Mouse (Mus musculus) granulocyte monocyte progenitor cell, adult 5-6 weeks (primary cell): ENCODE measurements at regions not wholly inside any gene's neighbourhood (a gene's known extent, or its start where the extent isn't known, plus 50 kb on each side); places are given as distances from the start of the nearest gene placed in this dataset.

Experiments
- ATAC-seq: replicated peaks from 2 replicates; pipeline ENCODE4 v1.8.0; 2016; ENCODE audit warnings: mild to moderate bottlenecking, moderate TSS enrichment, inconsistent platforms; ENCODE audit not compliant: poor library complexity, severe bottlenecking

DNA sequence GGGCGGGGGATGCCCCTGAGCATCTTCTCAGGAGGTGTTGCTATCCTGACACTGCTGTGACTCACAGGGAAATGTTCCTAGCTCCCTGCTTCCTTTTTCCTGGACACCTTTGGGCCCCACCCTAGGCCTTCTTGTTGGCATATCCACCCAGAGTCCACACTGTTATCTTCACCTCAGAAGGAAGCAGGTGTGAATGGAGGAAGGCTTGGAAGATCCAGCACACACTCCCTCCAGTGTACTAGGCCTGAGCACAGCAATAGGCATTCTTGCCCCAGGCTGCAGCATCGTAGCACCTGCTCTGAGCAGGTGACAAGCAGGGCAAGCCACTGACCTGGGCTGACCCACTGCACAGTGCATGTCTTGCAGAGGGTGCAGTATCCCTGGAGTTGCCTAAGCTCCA is 172.6 kb upstream of the Klf3 start:
- no peak for ATAC-seq

DNA sequence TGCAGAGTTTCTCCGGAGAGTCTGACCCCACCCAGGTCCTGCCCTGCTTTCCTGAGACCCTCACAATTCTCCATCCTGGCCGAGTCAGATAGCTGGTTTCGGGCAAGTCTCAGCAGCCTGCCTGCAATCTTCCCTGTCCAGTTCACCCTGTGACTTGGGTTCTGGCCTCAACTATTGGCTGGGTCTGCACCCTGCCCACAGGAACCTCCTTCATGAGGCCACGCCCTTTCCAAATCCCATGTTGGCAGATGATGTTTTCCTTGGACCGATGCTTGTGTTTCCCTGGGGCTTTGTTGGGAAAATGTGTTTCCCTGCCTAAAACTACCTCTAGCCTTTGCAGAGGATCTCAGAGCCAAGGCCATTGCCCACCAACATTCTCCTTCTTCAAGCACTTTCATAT is 171.0 kb upstream of the Klf3 start:
- ATAC-seq: no peak

DNA sequence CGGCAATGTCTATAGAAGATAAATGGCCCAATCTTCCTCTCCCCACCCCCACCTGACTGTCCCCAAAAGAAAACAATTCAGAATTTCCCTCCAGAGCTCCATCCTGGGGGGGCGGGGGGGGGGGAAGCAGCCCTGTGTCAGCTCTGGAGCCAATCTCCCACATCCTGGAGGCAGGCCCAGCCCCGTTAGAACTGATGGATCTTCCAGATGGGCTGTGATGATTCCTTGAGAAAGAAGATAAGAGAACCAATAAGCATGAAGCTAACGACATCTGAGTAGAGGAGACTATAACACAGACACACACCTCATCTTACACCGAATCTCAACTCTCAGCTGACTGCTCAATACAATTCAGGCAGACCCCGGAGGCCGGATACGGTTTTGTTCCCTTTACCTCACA is 169.2 kb upstream of the Klf3 start:
- no peak for ATAC-seq

DNA sequence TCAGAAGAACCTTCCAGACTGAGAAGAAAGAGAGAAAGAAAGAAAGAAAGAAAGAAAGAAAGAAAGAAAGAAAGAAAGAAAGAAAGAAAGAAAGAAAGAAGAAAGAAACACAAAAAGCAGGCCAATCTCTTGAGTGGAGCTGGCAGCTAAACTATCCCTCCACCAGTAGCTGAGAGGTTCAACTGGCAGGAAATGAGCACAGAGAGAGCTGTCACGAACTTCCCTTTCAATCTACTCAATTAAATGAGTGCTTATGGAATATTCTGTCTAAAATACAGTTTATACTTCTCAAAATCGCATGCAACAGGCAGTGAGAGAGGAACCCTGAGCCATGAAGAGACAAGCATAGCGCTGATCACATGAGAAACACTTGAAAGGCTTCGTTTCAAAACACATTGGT is 168.5 kb upstream of the Klf3 start:
- ATAC-seq: no peak

DNA sequence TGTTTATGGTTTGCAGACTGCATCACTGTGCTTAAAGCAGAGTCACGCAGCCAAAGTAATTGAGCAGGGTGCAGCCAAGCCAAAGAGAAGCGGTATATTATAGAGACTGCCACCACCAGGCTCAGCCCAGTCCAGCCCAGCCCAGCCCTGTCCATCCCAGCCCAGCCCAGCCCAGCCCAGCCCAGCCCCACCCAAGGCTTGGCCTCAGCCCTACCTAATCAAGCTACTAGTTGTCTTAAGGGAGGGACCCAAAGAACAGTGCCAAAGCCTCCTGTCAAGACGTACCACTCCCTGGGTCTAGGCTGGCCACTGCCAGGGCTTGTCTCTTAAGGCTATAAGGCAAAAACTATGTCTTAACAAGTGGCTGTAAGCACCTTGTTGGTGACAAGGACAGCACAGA is 166.9 kb upstream of the Klf3 start:
- ATAC-seq: no peak

DNA sequence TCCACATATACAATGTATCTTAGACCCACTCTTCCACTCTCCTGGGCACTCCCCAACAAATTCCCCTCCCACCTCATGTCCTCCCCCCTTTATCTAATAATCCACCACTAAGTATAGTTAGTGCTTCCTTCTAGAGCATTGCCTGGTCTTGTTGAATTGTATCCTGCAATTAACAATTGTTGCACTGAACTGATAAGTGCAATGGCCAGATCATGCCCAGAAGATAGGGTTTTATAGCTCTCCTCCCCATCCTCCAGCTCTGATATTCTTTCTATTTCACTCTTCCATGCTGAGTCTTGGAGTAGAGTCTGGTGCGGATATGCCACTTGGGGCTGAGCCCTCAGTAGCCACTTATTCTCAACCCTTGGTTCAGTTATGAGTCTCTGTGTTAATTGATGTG is 159.6 kb upstream of the Klf3 start:
- ATAC-seq: no peak

DNA sequence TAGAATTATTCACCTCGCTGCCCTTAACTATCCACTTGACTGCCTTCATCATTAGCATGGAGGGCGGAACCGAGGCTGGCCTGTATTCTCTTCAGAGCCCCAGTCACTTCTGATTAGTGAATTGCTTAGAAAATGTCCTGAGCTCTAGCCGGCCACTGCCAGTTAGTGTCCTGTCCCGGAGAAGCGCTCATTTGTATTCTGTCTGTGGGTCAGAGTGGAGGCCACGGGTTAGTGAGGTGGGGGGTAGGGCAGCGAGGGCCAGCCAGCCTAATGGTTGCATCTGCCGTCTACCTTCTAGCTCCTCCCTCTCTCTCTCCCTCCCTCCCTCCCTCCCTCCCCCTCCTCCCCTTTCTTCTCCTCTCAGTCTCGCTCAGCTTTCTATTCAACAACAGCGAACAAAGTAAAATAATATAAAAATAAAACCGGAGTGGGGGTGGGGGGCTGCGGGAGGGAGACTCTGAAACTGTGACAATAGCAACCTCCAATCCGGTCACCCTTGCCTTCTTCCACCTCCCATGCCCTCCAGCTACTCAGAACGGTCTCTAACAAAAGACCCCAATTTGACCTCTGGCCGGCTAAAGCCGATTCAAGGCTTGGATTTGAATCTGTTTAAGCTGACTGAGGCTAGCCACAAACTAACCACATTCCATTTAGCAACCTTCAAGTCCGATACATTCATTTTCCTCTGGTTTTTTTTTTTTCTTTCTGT is 155.6 kb upstream of the Klf3 start:
- ATAC-seq: no peak

DNA sequence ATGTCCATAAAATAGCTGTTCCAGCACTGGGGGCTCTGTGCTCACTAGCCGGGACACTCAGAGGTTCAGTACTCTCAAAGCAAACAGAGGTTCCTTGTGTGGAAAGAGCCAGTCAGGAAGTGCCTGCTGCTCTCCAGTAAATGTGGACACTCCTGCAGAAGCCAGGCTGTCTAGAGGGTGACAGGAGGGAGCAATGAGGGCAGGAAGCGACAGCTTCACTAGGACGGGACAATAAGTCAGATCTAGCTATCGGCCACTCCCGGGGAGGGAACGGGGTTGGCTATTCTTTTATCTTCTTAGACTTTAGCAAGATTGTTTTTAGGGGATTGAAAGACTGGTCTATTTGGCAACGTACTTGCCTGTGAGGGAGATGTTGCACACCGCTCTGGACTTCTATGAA is 154.7 kb upstream of the Klf3 start:
- peak; percentile 90 for ATAC-seq

DNA sequence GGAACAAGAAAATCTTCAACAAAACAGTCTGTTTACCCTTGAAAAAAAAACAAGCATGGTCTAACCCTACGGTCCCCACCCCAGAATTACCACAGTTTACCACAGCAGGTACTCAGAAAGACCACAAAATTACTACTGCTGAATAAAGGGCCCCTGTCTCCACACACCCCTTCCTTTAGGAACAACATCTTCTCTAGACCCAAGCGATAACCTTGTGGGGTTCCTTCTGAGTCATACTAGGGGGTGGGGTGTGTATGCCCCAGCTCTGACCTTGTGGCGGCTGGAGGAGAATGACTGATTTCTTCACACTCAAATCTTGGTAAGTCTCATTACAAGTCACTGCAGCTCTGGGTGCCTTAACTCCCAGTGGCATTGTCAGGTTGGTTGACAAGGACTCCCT is 151.8 kb upstream of the Klf3 start:
- ATAC-seq: peak; percentile 40

DNA sequence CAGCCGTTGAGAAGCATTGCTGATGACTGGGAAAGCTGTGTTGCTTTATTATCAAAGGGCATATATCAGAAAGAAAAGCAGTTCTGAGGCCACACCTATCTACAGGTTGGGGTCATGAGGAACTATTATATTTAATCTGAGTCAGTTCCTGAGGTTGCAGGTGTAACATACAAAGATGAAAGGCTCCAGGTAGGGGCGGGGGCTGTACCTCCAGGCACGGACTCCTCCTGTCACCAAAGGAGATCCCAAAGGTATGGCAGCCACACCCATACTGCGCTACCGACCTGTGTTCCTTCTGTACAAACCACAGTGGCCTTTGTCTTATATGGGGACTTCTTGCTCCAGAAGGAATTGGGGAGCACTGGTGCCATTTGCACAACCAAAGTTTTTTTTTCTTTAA is 149.4 kb upstream of the Klf3 start:
- no peak for ATAC-seq

DNA sequence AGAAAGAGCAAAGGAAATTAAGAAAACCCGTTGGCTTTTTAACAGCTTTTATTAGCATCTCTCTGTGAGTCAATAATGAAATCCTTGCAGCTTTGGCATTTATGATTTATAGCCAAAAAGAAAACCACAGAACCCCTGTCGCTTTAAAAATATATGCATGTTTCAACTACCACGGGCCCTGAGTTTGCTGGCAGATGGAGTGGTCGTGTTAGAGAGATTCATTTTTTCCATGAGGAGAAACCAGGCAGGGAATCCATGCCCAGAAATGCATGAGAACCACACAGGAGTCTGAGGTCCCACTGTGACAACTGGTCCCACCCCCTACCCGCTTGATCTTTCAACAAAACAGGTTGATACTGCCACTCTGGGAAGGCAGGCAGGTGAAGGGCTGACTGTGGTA is 147.9 kb upstream of the Klf3 start:
- ATAC-seq: no peak

DNA sequence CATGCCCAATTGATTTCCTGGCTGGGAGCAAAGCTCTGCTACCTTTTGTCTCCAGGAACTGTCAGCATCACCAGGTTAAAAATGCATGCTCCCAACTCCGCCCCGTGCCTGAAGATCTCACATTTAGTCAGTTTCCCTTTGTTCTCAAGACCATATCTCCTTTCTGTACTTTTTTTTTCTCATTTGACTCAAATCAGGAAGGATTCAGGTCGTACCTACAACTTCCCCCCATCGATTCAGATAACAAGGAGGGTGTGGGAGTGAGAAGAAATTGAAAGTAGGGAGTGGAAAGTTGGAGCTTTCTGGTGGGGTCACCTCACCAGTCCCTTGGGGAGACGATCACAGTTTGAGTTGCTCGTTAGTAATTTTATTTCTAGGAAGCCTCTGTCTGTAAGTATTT is 141.2 kb upstream of the Klf3 start:
- ATAC-seq: no peak

DNA sequence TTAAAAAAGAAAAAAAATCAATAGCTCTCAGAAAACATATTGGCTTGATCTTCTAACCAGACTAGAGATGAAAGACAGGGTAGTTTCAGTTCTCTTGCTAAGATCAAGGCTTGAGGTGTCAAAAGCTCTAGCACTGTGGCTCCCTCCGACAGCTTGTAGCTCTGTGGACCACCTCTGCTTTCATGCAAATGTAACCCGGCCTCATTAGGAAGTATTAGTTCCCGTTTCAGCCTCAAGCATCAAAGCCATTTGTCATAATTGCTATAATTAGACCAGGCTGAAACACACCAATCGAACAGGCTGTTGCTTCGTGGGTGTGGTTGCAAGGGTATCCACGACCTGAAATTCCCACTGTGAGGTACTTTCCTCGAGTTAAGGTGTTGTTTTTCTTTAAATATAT is 140.7 kb upstream of the Klf3 start:
- ATAC-seq: peak; percentile 89

DNA sequence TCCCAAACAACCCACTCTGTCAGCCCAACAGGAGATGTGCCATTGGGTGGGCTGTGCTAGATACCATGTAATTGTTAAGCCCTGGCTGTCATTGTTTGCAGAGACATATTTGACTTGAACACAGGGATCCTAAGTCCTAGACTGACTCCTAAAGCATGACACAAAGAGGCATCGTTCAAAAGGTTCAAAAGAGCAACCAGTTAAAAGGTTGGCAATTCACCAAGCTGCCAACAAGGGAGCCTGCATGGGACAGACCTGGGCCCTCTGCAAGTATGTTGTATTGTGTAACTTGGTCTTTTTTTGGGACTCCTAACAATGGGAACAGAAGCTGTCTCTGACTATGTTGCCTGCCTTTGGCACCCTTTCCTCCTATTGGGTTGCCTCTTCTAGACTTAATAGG is 139.4 kb upstream of the Klf3 start:
- no peak for ATAC-seq

DNA sequence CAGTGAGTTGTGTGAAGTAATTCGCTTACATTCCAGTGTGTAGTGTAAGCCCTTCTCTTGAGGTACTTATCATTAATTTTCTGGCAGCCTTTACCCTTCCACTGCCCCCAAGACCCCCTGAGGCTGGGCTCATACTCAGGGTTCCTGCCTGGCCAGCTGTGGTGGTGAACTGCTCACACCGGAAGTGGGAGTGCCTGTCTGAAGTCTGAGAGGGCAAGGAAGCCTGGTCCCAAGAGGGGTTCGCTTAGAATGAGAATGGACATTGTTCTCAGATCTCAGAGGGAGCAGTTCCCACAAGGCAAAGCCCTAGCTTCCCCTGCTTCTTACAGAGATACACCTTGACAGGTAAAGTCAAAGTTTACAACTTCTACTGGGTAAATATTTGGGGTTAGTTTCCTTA is 138.1 kb upstream of the Klf3 start:
- no peak for ATAC-seq

DNA sequence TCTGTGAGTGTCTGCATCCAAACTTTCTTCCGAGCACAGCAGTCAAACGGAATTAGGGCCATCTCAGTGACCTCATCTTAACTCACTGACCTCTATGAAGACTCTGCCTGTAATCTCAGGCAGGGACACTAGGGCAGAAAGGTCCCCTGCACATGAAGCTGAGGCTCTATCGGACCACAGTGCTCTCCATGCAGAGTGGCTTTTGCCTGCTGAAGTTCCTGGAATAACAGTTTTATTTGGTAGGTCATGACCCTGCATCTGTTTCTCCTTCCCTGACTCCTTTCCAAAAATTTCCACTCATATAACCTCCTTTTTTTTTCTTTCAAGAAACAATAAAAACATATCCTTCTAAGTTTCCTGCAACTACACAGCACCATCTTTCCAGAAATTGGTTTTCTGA is 136.9 kb upstream of the Klf3 start:
- ATAC-seq: no peak

DNA sequence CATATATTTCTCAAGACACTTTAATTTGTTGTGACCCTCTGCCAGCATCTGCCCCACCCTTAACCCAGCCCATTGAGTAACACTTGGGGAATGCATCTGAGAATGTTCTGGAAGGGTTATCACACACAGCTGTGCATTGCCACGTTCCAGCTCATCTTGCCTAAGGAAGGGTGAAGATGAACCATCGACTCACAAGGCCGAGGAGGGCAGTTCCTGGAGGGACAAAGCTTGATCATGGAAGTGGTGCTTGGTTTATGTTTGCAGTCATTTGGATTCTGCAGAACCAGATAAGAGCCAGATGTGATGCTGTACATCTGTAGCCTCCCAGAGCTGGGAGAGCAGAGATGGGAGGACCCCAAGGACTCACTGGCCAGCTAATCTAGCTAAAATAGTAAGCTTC is 136.1 kb upstream of the Klf3 start:
- ATAC-seq: no peak

DNA sequence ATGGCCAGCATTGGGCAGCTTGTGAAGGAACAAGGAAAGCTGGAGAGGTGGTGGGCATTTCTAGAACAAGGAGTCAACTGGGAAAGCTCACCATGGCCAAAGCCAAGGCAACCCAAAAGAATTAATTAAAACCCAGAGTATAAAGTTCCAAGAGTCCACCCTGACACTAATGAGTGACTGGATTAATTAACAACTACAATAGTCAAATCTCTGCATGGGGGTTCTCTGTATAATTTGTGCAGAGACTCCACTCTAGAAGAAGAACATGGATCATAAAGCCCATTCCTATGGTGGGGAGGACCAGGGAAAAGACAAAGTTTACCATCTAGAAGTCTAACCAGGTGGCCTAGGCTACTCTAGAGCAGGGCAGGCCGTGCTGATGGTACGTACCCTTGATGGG is 129.3 kb upstream of the Klf3 start:
- no peak for ATAC-seq

DNA sequence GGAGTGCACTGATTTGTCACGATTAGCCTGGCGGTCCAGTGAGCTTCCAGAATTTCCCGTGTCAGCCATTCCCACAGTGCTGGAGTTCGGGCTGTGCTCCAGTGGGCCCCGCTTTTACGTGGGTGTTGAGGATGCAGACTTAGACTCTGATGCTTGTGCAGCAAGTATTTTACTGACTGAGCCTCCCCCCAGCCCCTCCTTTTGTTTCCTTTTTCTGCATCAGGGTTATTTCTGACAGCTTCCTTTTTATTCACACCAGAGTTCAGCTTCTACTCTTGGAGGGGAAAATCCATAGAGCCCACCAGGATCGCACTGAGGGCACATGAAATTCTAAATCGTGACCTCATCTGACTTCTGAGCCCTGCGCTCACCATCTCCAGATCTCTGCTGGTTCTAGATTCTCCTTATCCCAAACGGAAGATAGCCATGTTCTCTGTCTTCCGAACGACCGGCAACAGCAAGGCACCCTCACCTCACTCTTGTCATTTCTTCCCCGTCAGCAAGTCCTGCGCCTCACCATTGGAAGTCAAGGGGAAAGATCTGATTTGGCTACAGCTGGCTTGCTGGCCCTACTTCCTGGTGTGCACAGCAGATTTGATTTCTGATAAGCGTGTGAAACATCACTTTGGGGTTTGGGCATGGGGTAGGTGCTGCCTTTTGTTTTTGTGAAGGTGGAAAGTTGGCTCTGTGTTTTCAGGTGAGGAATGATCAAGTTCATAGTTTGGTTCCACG is 126.8 kb upstream of the Klf3 start:
- ATAC-seq: peak; percentile 38

DNA sequence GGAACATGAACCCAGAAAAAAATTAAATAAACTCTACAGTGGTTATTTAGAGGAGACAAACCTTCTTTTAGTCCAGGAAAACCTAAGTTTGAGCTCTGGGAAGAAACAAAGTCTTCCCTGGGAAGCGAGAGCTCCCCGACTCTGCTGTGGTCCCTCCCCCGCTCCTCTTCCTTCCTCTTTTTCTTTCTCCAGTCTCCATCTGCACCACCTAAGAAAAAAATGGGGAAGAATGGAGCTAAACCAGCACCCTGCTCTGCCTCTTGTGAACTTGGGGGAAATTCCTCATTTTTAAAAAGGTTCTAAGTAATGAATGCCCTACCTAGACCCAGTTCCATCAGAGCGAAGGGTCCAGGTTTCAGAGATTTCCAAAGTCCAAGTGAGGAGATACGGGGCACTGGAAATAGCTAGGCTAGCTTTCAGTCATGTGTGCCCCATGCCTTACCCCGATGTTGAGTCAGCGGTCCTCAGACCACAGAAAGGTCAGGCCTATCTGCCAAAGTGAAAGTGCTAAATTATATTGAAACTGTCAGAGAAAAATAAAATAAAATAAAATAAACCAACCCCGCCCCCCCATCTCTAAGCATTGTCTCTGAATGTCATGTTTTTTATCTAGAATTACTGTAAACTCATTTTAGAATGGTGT is 126.1 kb upstream of the Klf3 start:
- peak; percentile 92 for ATAC-seq

DNA sequence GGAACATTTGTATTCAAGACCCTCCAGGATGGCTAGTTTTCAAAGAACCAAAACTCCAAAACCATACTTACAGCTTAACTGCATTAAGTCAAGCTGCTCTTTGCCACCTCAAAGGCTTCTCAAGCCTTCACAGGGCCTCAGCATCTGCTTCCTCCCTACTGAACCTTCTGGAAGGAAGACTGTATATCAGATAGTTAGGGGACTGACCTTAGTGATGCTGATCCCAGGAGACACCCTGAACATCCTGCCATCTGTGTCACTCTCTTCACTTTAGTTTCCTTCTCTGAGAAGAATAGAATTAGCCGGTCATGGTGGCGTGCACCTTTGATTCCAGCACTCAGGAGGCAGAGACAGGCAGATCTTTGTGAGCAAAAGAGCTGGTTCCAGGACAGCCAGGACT is 124.5 kb upstream of the Klf3 start:
- ATAC-seq: no peak
